Mouse (Mus musculus) liver, adult 2 months (tissue): ENCODE measurements around the gene Mllt1. TPM values are rescaled to one million over a fixed set of nuclear protein-coding genes. Genes with fewer than 3 reads are reported as not detected.

ENCODE experiments used
- DNase-seq: peaks from one replicate; pipeline ENCODE4 v3.0.0-alpha.2; 2011; ENCODE audit warnings: low read depth, low spot score; ENCODE audit errors: extremely low read depth
- H3K27ac ChIP-seq: fragments of 200-500 bp; replicated peaks from 2 replicates; pipeline ENCODE4 v1.5.1; 2012; ENCODE audit warnings: low read depth, mild to moderate bottlenecking, control low read depth, inconsistent platforms, low read length; ENCODE audit not compliant: insufficient read depth
- H3K27me3 ChIP-seq: fragments of 200-500 bp; 2 replicates; pipeline ENCODE4 v1.6.1; 2012; ENCODE audit warnings: mild to moderate bottlenecking, moderate library complexity, low read length, inconsistent platforms; ENCODE audit not compliant: control insufficient read depth, insufficient read depth
- H3K36me3 ChIP-seq: fragments of 200-500 bp; 2 replicates; pipeline ENCODE4 v1.6.1; 2012; ENCODE audit warnings: low read length, inconsistent platforms; ENCODE audit not compliant: control insufficient read depth, insufficient read depth
- H3K4me1 ChIP-seq: fragments of 200-500 bp; 2 replicates; pipeline ENCODE4 v1.6.1; 2011; ENCODE audit warnings: low read length; ENCODE audit not compliant: control insufficient read depth, insufficient read depth
- H3K4me3 ChIP-seq: fragments of 200-500 bp; 2 replicates; pipeline ENCODE4 v1.5.1; 2011; ENCODE audit warnings: low read depth, mild to moderate bottlenecking, control low read depth, low read length, moderate library complexity; ENCODE audit not compliant: insufficient read depth
- H3K79me2 ChIP-seq: fragments of 200-500 bp; 2 replicates; pipeline ENCODE4 v1.6.1; 2012; ENCODE audit warnings: inconsistent platforms, mild to moderate bottlenecking, low read length, moderate library complexity; ENCODE audit not compliant: control insufficient read depth, insufficient read depth
- H3K9ac ChIP-seq: fragments of 200-500 bp; 2 replicates; pipeline ENCODE4 v1.6.1; 2012; ENCODE audit warnings: low read depth, mild to moderate bottlenecking, control low read depth, inconsistent platforms, low read length
- CTCF ChIP-seq: fragments of 200-500 bp; IDR thresholded peaks from 2 replicates; pipeline ENCODE4 v1.5.1; 2011; ENCODE audit warnings: low read depth, low read length, control low read depth
- POLR2A ChIP-seq: fragments of 200-500 bp; IDR thresholded peaks from 2 replicates; pipeline ENCODE4 v1.6.1; 2011; ENCODE audit warnings: low read length, control low read depth; ENCODE audit not compliant: insufficient read depth; ENCODE audit errors: extremely low read depth
- WGBS: fragments of 180-500 bp; shearing (Covaris S2); methylation state at CpG from one replicate; pipeline ENCODE4 v1.1.7; 2018; 5-methylcytosine and 5-hydroxymethylcytosine counted together
- polyA plus RNA-seq: library from polyadenylated mRNA; depleted of rRNA; stranded (reverse); fragments of >200 nt; gene quantifications from 2 replicates; pipeline ENCODE4 v1.2.3, GENCODE M21; 2012
- total RNA-seq: library from RNA; depleted of rRNA; stranded (reverse); fragments of >200 nt; gene quantifications from 2 replicates; pipeline ENCODE4 v1.2.3, GENCODE M21; 2014

Mllt1 gene
- total and polyA plus RNA-seq, 2 experiments = 3.0 to 22.7 TPM

GRCm38 (mm10) chr17:56963646-56964045 is 28.4 kb upstream of the Mllt1 start:
- TF ChIP-seq CTCF (no peak), POLR2A (no peak)
- no peaks in the 10 kb centered on the region for H3K36me3 ChIP-seq
- no peaks in the 10 kb centered on the region for H3K79me2 ChIP-seq
- H3K4me3 ChIP-seq = no peak overlapping the region
- no peak for DNase-seq
- no peaks in the 10 kb centered on the region for H3K27me3 ChIP-seq
- H3K27ac ChIP-seq = no peak overlapping the region
- H3K4me1 ChIP-seq = no peaks in the 10 kb centered on the region
- H3K9ac ChIP-seq = no peak overlapping the region
- 83% methylated on average over 6 of the region's 6 CpGs for WGBS

DNA sequence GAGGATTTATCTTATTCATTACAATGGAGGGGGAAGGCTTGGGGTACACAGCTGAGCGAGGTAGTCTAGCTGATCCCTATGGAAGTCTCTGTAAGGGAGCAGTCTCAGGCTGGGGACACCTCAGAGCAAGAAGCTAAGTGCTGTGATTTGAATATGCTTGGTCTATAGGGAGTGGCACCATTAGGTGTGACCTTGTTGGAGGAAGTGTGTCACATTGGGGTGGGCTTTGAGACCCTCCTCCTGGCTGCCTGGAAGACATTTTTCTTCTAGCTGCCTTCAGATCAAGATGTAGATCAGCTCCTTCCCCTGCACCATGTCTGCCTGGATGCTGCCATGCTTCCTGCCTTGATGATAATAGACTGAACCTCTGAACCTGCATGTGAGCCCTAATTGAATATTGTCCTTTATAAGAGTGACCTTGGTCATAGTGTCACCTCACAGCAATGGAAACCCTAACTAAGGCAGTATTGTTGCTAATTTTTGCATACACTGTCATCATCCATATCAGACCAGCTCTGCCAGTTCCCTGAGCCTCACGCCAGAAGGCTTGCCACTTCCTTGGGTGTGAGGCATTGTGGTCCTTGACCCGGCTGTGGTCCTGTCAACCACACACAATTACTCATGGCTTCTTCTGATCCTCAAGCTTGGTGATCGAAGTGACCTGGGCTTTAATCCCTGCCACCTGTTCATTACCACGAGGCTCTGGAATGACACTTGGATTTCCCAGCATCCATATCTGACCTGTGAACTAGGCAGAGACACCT is 27.6 kb upstream of the Mllt1 start:
- WGBS = 87% methylated on average over 5 of the region's 5 CpGs
- no peak for DNase-seq
- Histone ChIP-seq H3K36me3 (no peaks in the 10 kb centered on the region), H3K79me2 (no peaks in the 10 kb centered on the region), H3K4me3 (no peak overlapping the region), H3K4me1 (no peaks in the 10 kb centered on the region), H3K9ac (no peak overlapping the region), H3K27ac (no peak overlapping the region), H3K27me3 (no peaks in the 10 kb centered on the region)
- TF ChIP-seq CTCF (no peak), POLR2A (no peak)

DNA sequence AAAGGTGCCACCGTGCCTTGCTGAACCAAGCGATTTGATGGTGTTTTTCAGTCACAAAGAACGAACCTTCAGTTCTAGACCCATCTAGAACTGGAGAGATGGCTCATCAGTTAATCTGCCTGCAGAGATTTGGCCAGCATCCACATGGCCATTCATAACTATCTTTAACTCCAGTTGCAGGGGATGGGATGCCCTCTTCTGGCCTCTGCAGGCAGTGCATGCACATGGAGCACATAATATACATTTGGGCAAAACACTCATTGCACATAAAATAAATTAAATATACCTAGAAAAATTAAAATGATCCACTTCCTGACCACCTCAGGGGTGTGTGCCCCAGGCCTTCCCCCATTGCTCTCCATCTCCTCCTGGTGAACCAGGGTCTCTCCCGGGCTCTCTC is 26.7 kb upstream of the Mllt1 start:
- no peak overlapping the region for H3K27ac ChIP-seq
- H3K4me3 ChIP-seq = no peak overlapping the region
- no peak for TF ChIP-seq CTCF
- no peak for TF ChIP-seq POLR2A
- no peak for DNase-seq
- H3K27me3 ChIP-seq = no peaks in the 10 kb centered on the region
- H3K36me3 ChIP-seq = no peaks in the 10 kb centered on the region
- no peaks in the 10 kb centered on the region for H3K4me1 ChIP-seq
- H3K79me2 ChIP-seq = no peaks in the 10 kb centered on the region
- H3K9ac ChIP-seq = no peak overlapping the region
- WGBS = 88% methylated on average over 4 of the region's 4 CpGs

- Histone ChIP-seq H3K79me2 (no peaks in the 10 kb centered on the region), H3K27ac (no peak overlapping the region), H3K4me3 (no peak overlapping the region), H3K4me1 (no peaks in the 10 kb centered on the region), H3K27me3 (no peaks in the 10 kb centered on the region), H3K36me3 (no peaks in the 10 kb centered on the region), H3K9ac (no peak overlapping the region)
- DNase-seq = no peak
- no peak for TF ChIP-seq POLR2A
- no peak for TF ChIP-seq CTCF
- WGBS = 76% methylated on average over 4 of the region's 4 CpGs
These were observed 23.5 kb upstream of the Mllt1 start for GRCm38 (mm10) chr17:56958667-56959066.

- peak; percentile 10 for DNase-seq
- no peak overlapping the region for H3K27ac ChIP-seq
These were observed 22.7 kb upstream of the Mllt1 start for GRCm38 (mm10) chr17:56957763-56958429.

DNA sequence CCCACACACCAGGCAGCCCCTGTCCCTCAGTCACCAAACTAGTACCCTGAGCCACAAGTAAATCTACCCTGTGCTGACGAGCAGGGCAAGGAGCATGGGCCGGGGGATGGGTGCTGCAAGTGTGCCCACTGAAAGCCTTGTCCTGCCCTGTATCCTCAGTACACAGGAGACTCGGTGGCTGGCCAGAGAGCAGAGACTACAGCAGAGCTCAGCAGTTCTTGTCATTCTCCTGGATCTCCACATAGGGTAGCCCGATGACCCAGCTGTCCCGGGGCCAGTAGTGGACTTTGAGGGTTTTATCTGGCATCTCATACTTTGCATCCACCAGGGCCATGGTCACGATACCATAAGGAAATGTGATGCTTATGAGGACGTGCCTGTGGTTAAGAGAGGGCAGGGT is 19.7 kb upstream of the Mllt1 start:
- TF ChIP-seq POLR2A (no peak), CTCF (no peak)
- H3K4me1 ChIP-seq = no peaks in the 10 kb centered on the region

More at GRCm38 (mm10) chr17:56957763-56958429, 22.7 kb upstream of the Mllt1 start:
- Histone ChIP-seq H3K36me3 (no peaks in the 10 kb centered on the region), H3K4me1 (no peaks in the 10 kb centered on the region), H3K27me3 (no peaks in the 10 kb centered on the region), H3K4me3 (no peak overlapping the region), H3K79me2 (no peaks in the 10 kb centered on the region), H3K9ac (no peak overlapping the region)
- WGBS = 34% methylated on average over 11 of the region's 11 CpGs
- TF ChIP-seq POLR2A (no peak), CTCF (no peak)

More for the DNA sequence above, 19.7 kb upstream of the Mllt1 start:
- Histone ChIP-seq H3K27me3 (no peaks in the 10 kb centered on the region), H3K4me3 (no peak overlapping the region), H3K79me2 (no peaks in the 10 kb centered on the region), H3K36me3 (no peaks in the 10 kb centered on the region), H3K9ac (no peak overlapping the region), H3K27ac (no peak overlapping the region)
- DNase-seq = no peak
- 84% methylated on average over 7 of the region's 7 CpGs for WGBS
